Comparison of ENCODE assay signal across 24 mouse cellular contexts in the genomic region with DNA sequence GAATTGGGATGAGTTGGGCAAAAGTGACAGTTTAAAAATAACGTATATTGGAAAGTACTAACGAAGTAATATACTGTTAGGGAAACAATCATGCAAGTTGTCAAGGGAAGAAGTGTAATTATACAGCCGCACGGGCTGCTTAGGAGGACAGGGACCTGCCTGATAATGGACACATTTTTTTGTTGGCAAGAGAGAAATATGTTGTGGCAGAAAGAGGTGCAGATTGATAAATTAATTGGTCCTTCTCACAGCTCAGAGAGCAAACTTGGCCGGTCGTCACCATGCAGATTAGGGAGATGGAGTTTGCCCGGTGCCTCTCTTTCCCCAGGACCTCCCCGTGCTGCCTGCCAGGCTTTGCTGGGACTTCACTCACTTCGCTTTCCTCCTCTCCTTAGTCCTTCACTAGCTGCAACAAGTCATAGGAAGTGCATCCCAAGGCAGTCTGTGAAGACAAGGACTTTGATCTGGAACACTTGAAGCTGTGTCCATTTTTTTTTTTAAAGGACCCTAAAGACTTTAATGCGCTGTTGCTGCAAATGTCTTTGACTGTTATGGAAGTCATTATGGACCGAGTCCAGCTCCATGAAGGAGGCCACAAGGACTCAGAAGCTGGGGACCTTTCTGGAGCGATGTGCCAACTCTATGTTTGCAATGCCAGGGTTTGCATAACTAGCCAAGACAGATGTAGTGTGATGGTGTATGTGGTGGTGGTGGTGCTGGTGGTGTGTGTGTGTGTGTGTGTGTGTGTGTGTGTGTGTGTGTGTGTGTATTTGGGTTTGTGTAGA.
DNase-seq lines count a peak whose midpoint lies in the region; ATAC-seq and TF ChIP-seq lines count a peak whose summit lies in the region.
"Had no signal": no experiment of that assay in that cellular context is flagged by ENCODE, and none has a peak within 500 bp of the region (broad histone marks: within the 10 kb centered on the region; RNA-seq: fewer than 3 reads in every experiment).

No protein-coding gene starts in this region.

- no peaks in the 10 kb centered on the region for H3K27me3 ChIP-seq in forebrain, embryonic 14.5 days (replicated peaks; ENCODE audit: control insufficient read depth, insufficient read depth, low read length)
- 0 out of 2 replicates have a peak, but pooled peaks cover 4% of the 10 kb centered on the region for H3K27me3 ChIP-seq in forebrain, embryonic 12.5 days
- peaks cover 12% of the 10 kb centered on the region; the same call in 1 of the 2 replicates for H3K27me3 ChIP-seq in lung, embryonic 14.5 days (ENCODE audit: insufficient read depth, low read length)
- no peaks in the 10 kb centered on the region for H3K27me3 ChIP-seq in forebrain, postnatal 0 days (ENCODE audit: insufficient read depth, low read length)
- H3K27me3 ChIP-seq: CH12.LX; embryonic facial prominence, embryonic 12.5 days; heart, embryonic 15.5 days had no signal

- no peaks in the 10 kb centered on the region for H3K9me3 ChIP-seq in forebrain, embryonic 14.5 days (replicated peaks; ENCODE audit: control insufficient read depth, low read length)
- H3K9me3 ChIP-seq in forebrain, embryonic 12.5 days = no peaks in the 10 kb centered on the region
- no peaks in the 10 kb centered on the region for H3K9me3 ChIP-seq in lung, embryonic 14.5 days (ENCODE audit: low read depth, low read length)
- H3K9me3 ChIP-seq in forebrain, postnatal 0 days (ENCODE audit: low read length) = no peaks in the 10 kb centered on the region
- H3K9me3 ChIP-seq: embryonic facial prominence, embryonic 12.5 days; G1E; heart, embryonic 15.5 days; limb, embryonic 13.5 days; liver, embryonic 12.5 days; midbrain, embryonic 10.5 days had no signal

- WGBS in forebrain, embryonic 14.5 days = 46% methylated on average over 12 of the region's 12 CpGs
- WGBS in forebrain, embryonic 12.5 days = 66% methylated on average over 12 of the region's 12 CpGs
- 33% methylated on average over 12 of the region's 12 CpGs for WGBS in lung, embryonic 14.5 days
- 44% methylated on average over 12 of the region's 12 CpGs for WGBS in forebrain, postnatal 0 days

- TF ChIP-seq CTCF in lung, embryonic 14.5 days (IDR thresholded peaks at IDR 0.05; ENCODE audit: low read depth) = no peak
- TF ChIP-seq CTCF in forebrain, postnatal 0 days (IDR thresholded peaks at IDR 0.05; ENCODE audit: low read depth) = no peak

- no peak overlapping the region for H3K4me2 ChIP-seq in forebrain, embryonic 14.5 days (ENCODE audit: low read length)
- no peak overlapping the region for H3K4me2 ChIP-seq in forebrain, embryonic 12.5 days
- H3K4me2 ChIP-seq in lung, embryonic 14.5 days = no peak overlapping the region
- H3K4me2 ChIP-seq in forebrain, postnatal 0 days (ENCODE audit: low read depth) = no peak overlapping the region
- H3K4me2 ChIP-seq: embryonic facial prominence, embryonic 12.5 days; heart, embryonic 15.5 days; limb, embryonic 13.5 days; liver, embryonic 12.5 days had no signal

- no peak overlapping the region for H3K4me3 ChIP-seq in forebrain, embryonic 14.5 days (ENCODE audit: low read depth, low read length)
- H3K4me3 ChIP-seq in forebrain, embryonic 12.5 days (replicated peaks) = no peak overlapping the region
- H3K4me3 ChIP-seq in lung, embryonic 14.5 days (ENCODE audit: low read depth, low read length) = no peak overlapping the region
- H3K4me3 ChIP-seq in forebrain, postnatal 0 days (ENCODE audit: low read depth, low read length) = no peak overlapping the region
- H3K4me3 ChIP-seq: embryonic facial prominence, embryonic 12.5 days; gastrocnemius, adult 2 months; heart, embryonic 15.5 days; limb, embryonic 13.5 days; liver, embryonic 12.5 days; midbrain, embryonic 10.5 days had no signal

- no peaks in the 10 kb centered on the region for H3K36me3 ChIP-seq in forebrain, embryonic 14.5 days (ENCODE audit: control insufficient read depth, insufficient read depth, low read length)
- no peaks in the 10 kb centered on the region for H3K36me3 ChIP-seq in forebrain, embryonic 12.5 days (replicated peaks)
- no peaks in the 10 kb centered on the region for H3K36me3 ChIP-seq in lung, embryonic 14.5 days (ENCODE audit: insufficient read depth)
- H3K36me3 ChIP-seq in forebrain, postnatal 0 days (ENCODE audit: insufficient read depth) = no peaks in the 10 kb centered on the region
- H3K36me3 ChIP-seq: embryonic facial prominence, embryonic 12.5 days; G1E; heart, embryonic 15.5 days; limb, embryonic 13.5 days; liver, embryonic 12.5 days; midbrain, embryonic 10.5 days had no signal

- no peaks in the 10 kb centered on the region for H3K4me1 ChIP-seq in forebrain, embryonic 14.5 days (ENCODE audit: control insufficient read depth, insufficient read depth, low read length)
- H3K4me1 ChIP-seq in forebrain, embryonic 12.5 days = no peaks in the 10 kb centered on the region
- H3K4me1 ChIP-seq in lung, embryonic 14.5 days (ENCODE audit: insufficient read depth) = peaks cover 4% of the 10 kb centered on the region; the same call in 1 of the 2 replicates
- H3K4me1 ChIP-seq in forebrain, postnatal 0 days (ENCODE audit: insufficient read depth) = no peaks in the 10 kb centered on the region
- H3K4me1 ChIP-seq: embryonic facial prominence, embryonic 12.5 days; limb, embryonic 13.5 days; liver, embryonic 12.5 days had no signal

- no peak overlapping the region for H3K9ac ChIP-seq in forebrain, embryonic 14.5 days (ENCODE audit: low read length)
- no peak overlapping the region for H3K9ac ChIP-seq in forebrain, embryonic 12.5 days
- H3K9ac ChIP-seq in lung, embryonic 14.5 days = no peak overlapping the region
- H3K9ac ChIP-seq in forebrain, postnatal 0 days = no peak overlapping the region
- H3K9ac ChIP-seq: embryonic facial prominence, embryonic 12.5 days; heart, embryonic 15.5 days; hindbrain, embryonic 14.5 days; limb, embryonic 13.5 days; liver, embryonic 12.5 days had no signal

- ATAC-seq in forebrain, embryonic 14.5 days = peak; percentile 44; the same call in 1 of the 2 replicates
- no peak for ATAC-seq in forebrain, embryonic 12.5 days (ENCODE audit: low FRiP score)
- ATAC-seq in lung, embryonic 14.5 days (ENCODE audit: insufficient read depth) = peak; percentile 90
- ATAC-seq in forebrain, postnatal 0 days = no peak
- ATAC-seq: inflammation-experienced regulatory T-cells, adult 6 months; liver, embryonic 12.5 days had no signal

- H3K27ac ChIP-seq in forebrain, embryonic 14.5 days (ENCODE audit: low read depth, low read length) = no peak overlapping the region
- no peak overlapping the region for H3K27ac ChIP-seq in forebrain, embryonic 12.5 days
- H3K27ac ChIP-seq in lung, embryonic 14.5 days (ENCODE audit: low read depth) = no peak overlapping the region
- H3K27ac ChIP-seq in forebrain, postnatal 0 days (ENCODE audit: low read depth, low read length) = no peak overlapping the region
- H3K27ac ChIP-seq: embryonic facial prominence, embryonic 12.5 days; gastrocnemius, adult 2 months; heart, embryonic 15.5 days; hindbrain, embryonic 14.5 days; limb, embryonic 13.5 days; liver, embryonic 12.5 days; midbrain, embryonic 10.5 days had no signal

- peak; percentile 62 for DNase-seq in forebrain, embryonic 14.5 days (ENCODE audit: low spot score)
- DNase-seq in lung, embryonic 14.5 days = peak; percentile 90
- no peak for DNase-seq in lung, postnatal 14 days
- DNase-seq in adipocyte (ENCODE audit: low spot score) = peak; percentile 5
- peak; percentile 11 for DNase-seq in forebrain, postnatal 0 days
- DNase-seq in spleen, adult 18-20 months = no peak
- DNase-seq: adrenal gland, postnatal 25 days; B cell, adult 2 months; cerebellum, adult 11 months; gastrocnemius, adult 2 months; heart, postnatal 4 days; kidney, adult 18-20 months; kidney, postnatal 10 days; thymus, postnatal 14 days had no signal

Comparison
In these comparisons a context has a peak if more than half of its experiments do, and no peak if none do; other contexts are left out.
1. ATAC-seq: peak in forebrain, embryonic 14.5 days (single experiment) and lung, embryonic 14.5 days (single experiment); none in forebrain, embryonic 12.5 days (single experiment) and forebrain, postnatal 0 days (single experiment).
2. DNase-seq: peak in forebrain, embryonic 14.5 days (single experiment), lung, embryonic 14.5 days (single experiment), adipocyte (single experiment) and forebrain, postnatal 0 days (single experiment); none in lung, postnatal 14 days (single experiment) and spleen, adult 18-20 months (0 of 2).